Mouse (Mus musculus) bone marrow macrophage, adult 2 months (primary cell): Measurements from ENCODE around the gene Rbbp6.

ENCODE experiments used
- CTCF ChIP-seq: IDR thresholded peaks from 2 replicates; pipeline ENCODE4 v1.5.1; 2012; ENCODE audit warnings: low read depth, mild to moderate bottlenecking, low read length, moderate library complexity
- POLR2A ChIP-seq: IDR thresholded peaks from 2 replicates; pipeline ENCODE4 v1.6.1; 2012; ENCODE audit warnings: mild to moderate bottlenecking, low read depth, low read length, borderline replicate concordance

- TF ChIP-seq CTCF (no peak), POLR2A (no peak)
These were observed 59.6 kb downstream of the Rbbp6 start for GRCm38 (mm10) chr7:123025123-123025522.
